Mouse (Mus musculus) Muller cell, postnatal 12 days (primary cell): Measurements from ENCODE around the gene Parp3.

ENCODE experiments used
- DNase-seq: peaks from one replicate; pipeline ENCODE4 v3.0.0-alpha.2; 2015; ENCODE audit errors: inconsistent ontology term

Gene Parp3

GRCm38 (mm10) chr9:106457163-106457559 lies 19.6 kb downstream of the Parp3 start:
- DNase-seq: no peak

GRCm38 (mm10) chr9:106456325-106457162 lies 20.2 kb downstream of the Parp3 start:
- peak; percentile 47 for DNase-seq

DNA sequence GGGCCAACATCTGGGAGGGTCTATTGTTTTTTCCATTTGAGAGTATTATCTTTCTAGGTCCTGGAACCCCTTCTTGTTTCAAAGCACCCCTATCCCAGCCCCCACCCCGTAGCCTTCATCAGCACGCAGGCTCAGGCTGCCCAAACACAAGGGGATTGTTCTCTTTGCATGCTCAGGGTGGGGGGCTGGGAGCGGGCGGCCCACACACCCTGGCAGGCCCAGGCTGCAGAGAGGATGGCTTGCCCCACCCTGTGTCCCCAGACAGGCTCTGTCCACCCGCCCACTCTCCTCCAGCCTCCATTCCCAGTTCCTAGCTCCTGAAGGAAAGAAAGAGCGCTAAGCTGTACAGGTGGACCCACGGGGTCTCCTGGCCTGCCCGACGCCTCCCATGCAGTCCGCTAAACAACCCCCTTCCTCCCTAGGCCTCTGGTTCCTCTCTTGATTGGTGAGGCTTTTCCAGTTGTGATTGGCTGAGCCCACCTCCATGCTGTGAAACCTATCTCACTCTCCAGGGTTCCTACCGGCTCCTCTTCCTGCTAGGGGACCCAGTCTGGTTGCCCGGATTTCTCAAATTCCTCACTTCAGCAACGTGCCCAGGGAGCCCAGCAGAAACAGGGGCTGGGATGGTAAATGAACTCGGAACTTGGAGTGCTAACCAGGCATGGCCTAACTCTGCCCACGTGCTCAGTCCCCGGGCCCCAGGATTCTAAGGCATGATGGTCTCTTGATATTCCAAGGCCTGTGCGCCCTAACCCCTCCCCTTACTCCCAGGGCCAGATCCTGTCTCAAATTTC lies 21.7 kb downstream of the Parp3 start:
- peak; percentile 74 for DNase-seq

- DNase-seq: no peak
These were observed 22.5 kb downstream of the Parp3 start for GRCm38 (mm10) chr9:106454071-106454761.

GRCm38 (mm10) chr9:106453271-106454070 lies 23.3 kb downstream of the Parp3 start, which contains the start of gene Pcbp4:
TSS of gene Pcbp4 (plus strand) at chr9:106453291.
- DNase-seq: peak; percentile 82

GRCm38 (mm10) chr9:106452821-106453220 lies 23.9 kb downstream of the Parp3 start:
- DNase-seq: no peak

- DNase-seq: no peak
These were observed 24.4 kb downstream of the Parp3 start for GRCm38 (mm10) chr9:106452351-106452750.

DNA sequence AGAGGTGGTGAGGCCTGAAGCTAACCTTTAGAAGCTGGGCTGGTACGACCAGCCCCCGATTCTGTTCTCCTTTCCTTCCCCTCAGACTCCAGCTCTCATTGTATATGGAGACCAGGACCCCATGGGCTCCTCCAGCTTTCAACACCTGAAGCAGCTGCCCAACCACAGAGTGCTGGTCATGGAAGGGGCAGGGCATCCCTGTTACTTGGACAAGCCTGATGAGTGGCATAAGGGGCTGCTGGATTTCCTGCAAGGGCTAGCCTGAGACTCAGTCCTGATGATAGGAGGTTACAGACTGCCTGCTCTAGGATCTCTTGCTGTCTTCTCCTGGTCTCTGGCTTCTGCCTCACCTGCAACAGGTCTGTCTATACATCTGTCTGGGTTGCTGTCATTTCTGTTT lies 24.9 kb downstream of the Parp3 start:
- no peak for DNase-seq

DNA sequence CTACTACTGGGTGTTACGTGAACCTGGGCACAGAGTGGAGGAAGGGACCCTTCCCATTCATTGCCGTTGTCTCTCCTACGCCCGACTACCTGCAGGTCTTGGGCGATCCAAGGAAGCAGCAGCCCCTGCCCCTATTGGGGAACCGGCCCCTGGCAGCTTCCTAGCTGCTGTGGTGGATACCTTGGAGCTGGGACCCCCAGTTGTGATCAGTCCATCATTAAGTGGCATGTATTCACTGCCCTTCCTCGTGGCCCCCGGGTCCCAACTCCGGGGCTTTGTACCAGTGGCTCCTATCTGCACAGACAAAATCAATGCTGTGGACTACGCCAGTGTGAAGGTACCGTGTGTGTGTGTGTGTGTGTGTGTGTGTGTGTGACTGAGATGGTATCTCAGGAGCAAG lies 25.5 kb downstream of the Parp3 start:
- no peak for DNase-seq

- DNase-seq: peak; percentile 70
These were observed 26.1 kb downstream of the Parp3 start for GRCm38 (mm10) chr9:106450661-106451060.

DNA sequence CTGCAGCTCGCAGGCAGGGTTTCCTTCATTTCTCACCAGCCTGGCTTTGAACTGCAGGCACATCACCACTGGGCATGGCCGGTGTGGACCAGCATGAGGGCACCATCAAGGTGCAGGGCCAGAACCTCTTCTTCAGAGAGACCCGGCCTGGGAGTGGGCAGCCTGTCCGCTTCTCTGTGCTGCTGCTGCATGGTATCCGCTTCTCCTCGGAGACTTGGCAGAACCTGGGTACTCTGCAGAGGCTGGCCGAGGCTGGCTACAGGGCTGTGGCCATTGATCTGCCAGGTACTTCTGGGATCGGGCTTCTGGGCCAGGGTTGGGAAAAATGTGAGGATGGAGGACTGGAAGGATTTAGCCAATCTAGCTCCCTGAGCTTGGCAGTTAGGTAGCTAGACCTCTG lies 26.8 kb downstream of the Parp3 start:
- no peak for DNase-seq

DNA sequence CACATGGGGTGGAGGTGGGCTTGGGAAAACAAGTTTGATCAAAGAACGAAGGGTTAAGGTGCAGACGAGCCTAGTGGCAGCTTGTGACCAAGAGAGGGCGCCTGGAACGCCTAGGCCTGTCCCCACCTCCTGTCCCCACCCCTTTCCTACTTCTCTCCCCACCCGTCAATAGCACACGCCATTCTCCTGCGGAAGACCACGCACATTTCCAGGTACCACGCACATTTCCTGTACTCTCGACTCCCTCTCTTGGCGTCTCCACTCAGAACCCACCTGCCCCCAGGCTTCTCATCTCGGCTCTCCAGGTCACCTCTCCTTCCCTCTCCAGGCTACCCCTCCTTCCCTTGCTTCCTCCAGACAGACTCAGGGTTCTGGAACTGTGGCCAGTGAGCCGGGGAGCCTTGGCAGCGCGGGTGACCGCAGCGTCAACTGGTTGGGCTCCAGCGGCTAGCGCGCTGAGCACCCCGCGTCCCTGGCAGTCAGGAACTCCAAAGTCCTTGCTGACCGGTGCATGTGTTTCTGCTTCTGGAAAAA lies 28.2 kb downstream of the Parp3 start:
- DNase-seq: peak; percentile 90

DNA sequence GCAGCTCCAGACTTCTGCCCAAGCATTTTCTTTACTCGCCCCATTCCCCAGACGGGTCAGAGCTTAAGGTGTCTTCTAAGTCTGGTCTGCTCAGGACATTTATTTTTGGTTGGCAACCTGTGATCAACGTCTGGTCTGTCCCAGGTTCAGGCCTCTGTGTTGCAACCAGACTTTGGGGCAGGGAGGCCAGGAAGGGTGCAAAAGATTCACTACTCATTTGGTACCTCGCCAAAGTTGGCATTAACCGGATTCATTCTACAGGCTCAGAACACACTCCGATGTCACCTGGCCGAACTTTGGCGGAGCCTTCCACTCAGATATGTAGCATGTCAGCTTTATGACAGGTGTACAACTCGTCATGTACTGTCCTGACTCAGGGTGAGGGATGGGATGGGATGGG lies 28.8 kb downstream of the Parp3 start:
- DNase-seq: no peak

DNA sequence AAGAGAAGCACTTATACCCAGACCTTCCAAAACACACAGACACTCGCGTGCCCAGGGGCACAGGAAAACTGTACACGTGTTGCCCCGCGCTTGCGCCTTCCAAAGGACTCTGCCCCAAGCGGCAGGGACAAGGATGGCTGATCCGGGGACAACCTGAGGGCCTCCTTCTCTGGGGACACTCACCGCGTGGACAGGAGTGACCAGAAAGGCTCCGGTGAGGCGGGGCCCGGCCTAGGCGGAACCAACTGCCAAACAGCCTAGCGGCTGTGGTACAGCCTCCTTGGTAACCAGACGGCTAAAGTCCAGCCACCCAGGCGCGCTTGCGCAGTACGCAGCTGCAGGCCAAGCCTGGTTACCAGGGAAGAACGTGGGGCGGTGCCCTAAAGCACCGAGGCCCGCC lies 29.4 kb downstream of the Parp3 start, which contains the start of the genes Abhd14b and Abhd14a:
Abhd14b (plus strand) TSS at position 112 of the 400 bp plus-strand sequence.
Abhd14a (minus strand) TSS at position 331 of the 400 bp plus-strand sequence.
- peak; percentile 96 for DNase-seq

DNA sequence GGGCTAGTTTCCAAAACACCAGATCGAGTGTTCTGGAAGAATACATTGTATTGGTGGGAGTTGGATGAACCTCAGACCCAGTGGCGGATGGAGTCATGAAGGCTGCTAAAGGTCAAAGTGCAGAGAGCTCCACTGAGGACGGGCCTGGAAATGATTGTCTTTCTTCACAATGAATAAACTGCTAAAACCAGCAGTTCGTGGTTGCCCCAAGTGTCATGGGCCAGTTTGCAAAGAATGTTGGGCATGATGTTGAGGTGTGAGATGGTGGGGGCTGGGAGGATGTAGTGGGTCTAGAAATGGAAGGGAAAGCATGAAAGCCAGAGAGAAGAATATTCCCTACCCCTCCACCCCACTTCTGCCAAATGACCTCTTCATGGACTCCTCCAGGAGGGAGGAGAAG lies 31.9 kb downstream of the Parp3 start:
- DNase-seq: no peak

GRCm38 (mm10) chr9:106442680-106443079 lies 34.1 kb downstream of the Parp3 start:
- no peak for DNase-seq

- no peak for DNase-seq
These were observed 40.2 kb downstream of the Parp3 start for GRCm38 (mm10) chr9:106436566-106436965.

DNA sequence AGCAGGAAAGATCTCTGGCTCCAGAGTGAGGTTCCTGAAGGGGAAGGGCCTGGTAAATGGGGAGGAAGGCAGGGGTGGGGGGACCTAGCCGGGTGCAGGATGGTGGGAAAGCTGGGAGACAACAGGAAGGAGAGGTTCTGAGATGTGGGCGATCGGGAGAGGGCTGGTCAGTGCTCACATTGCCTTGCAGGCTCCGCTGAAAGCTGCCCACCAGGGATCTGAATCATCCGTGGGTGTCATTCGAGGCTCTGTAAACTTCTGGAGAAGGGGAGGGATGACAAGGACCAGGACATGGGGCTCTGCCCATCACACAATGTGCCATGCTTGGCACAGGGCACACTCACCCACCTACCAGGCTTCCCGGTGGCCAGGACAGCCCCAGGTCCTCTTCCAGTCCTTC lies 43.4 kb downstream of the Parp3 start:
- no peak for DNase-seq

DNA sequence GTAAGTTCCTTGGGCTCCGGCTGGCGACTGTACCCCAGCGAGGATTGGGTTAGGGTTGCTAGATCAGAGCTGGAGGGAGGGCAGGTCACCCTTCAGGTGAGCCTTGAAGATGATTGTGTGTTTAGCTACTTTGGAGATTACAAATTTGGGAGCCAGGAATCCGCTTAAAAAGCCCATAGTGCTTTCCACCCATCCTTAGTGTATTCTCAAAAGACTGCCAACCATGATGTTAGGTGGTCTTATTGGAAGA lies 46.8 kb downstream of the Parp3 start:
- DNase-seq: no peak

- DNase-seq: peak; percentile 98
These were observed 47.3 kb downstream of the Parp3 start, which contains the start of gene Rpl29 for GRCm38 (mm10) chr9:106429221-106430014. TSS of gene Rpl29 (plus strand) at chr9:106429454.
